Mouse (Mus musculus): ENCODE results near the gene Col5a1. TPM values are rescaled to one million over a fixed set of nuclear protein-coding genes. Genes with fewer than 3 reads are reported as not detected.

Gene Col5a1
- polyA plus RNA-seq, 1 experiment = 15.3 TPM

DNA sequence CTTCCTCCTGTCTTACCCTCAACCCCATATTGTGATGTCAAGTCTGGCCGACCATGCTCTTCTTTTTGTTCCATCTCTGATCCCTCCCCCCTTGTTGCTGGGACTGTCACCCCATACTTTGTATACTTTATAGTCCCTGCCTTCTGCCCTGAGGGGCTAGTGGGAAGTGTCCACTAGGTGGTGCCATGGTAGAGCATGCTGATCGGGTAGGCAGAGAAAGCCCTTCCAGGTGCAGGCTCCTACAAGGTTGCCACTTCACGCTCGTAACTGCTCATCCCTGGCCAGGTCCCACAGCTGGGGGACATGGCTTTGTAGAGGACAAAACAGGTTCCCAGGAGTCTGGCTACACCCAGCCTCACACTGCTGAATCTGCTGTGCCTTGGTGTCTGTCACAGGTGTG is 29.5 kb downstream of the Col5a1 start:
- Histone ChIP-seq H3K4me1 (ENCODE audit: control insufficient read depth, insufficient read depth, low read length) (peaks cover 23% of the 10 kb centered on the region), H3K27ac (ENCODE audit: insufficient read depth, low read length) (no peak overlapping the region), H3K27me3 (ENCODE audit: control insufficient read depth, insufficient read depth, low read length) (no peaks in the 10 kb centered on the region), H3K4me3 (replicated peaks; ENCODE audit: insufficient read depth, low read depth, low read length) (no peak overlapping the region)
- TF ChIP-seq CTCF (IDR thresholded peaks at IDR 0.05; ENCODE audit: borderline replicate concordance, insufficient read depth, low read depth, low read length) (peak; percentile 48; the same call in 1 of the 2 replicates), POLR2A (IDR thresholded peaks at IDR 0.05; ENCODE audit: borderline replicate concordance, insufficient read depth, low read length) (no peak)
- no peak for DNase-seq
- 88% methylated on average over 4 of the region's 4 CpGs for WGBS

DNA sequence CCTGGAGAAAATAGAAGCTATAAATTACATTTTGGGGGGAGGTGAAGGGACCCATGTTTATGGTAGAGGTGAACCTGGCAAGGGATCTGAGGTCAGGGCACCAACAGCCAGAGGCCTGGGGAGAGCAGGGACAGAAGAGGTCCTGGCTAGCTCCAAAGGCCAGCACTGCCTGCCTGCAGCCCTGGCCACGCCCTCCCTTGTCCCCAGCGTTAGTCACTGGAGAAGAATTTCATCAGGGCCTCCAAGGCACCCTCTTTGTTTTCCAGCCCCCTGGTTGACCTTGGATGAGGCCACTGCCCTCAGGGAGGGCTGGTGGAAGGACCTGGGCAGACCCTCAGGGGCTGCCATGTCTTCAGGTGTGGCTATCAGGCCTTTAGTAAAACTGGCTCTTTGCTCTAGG is 30.1 kb downstream of the Col5a1 start:
- Histone ChIP-seq H3K27ac (ENCODE audit: insufficient read depth, low read length) (no peak overlapping the region), H3K4me1 (ENCODE audit: control insufficient read depth, insufficient read depth, low read length) (peaks cover 23% of the 10 kb centered on the region), H3K27me3 (ENCODE audit: control insufficient read depth, insufficient read depth, low read length) (no peaks in the 10 kb centered on the region), H3K4me3 (replicated peaks; ENCODE audit: insufficient read depth, low read depth, low read length) (no peak overlapping the region)
- TF ChIP-seq POLR2A (IDR thresholded peaks at IDR 0.05; ENCODE audit: borderline replicate concordance, insufficient read depth, low read length) = no peak
- no peak for TF ChIP-seq CTCF (IDR thresholded peaks at IDR 0.05; ENCODE audit: borderline replicate concordance, insufficient read depth, low read depth, low read length)
- no peak for DNase-seq
- 76% methylated on average over 2 of the region's 2 CpGs for WGBS

DNA sequence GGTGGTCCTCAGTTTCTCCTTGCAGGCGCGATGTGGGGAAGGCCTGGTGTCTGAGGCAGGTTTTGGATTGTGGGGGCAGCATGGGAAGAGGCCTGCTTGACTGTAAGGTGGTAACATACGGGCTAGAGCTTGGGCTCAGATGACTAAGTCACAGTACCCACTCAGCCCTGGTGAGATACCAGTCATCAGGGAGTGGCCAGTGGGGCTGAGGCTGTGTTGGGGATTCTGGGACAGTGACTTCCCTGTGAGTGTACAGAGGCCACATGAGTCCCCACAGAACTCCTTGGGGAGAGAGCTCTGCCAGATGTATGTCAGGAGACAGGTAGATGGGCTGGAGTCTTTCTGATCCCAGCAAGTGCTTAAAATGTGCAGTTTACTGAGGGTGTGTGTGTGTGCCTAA is 31.0 kb downstream of the Col5a1 start:
- TF ChIP-seq POLR2A (IDR thresholded peaks at IDR 0.05; ENCODE audit: borderline replicate concordance, insufficient read depth, low read length) (no peak), CTCF (IDR thresholded peaks at IDR 0.05; ENCODE audit: borderline replicate concordance, insufficient read depth, low read depth, low read length) (no peak)
- peaks cover 23% of the 10 kb centered on the region for H3K4me1 ChIP-seq (ENCODE audit: control insufficient read depth, insufficient read depth, low read length)
- 98% methylated on average over 3 of the region's 3 CpGs for WGBS

DNA sequence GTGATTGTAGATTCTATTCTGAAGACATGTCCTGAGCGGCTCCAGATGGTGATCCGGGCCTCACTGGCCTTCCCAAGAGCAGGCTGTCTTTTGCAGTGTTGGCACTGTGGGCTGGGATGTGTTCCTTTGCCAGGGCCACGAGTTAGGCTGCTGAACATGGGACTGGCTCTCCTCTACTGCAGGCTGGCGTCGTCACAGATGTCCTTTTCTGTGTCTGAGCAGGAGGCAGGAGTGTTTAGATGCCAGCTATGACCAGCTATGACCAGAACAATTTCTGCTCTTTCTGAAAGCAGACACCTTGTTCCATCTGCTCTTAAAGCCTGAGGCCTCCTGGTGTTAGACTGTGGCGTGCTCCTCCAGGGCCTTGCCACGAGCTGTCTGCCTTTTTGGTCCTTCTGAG is 31.9 kb downstream of the Col5a1 start:
- 14% methylated on average over 7 of the region's 7 CpGs for WGBS
- Histone ChIP-seq H3K27me3 (ENCODE audit: control insufficient read depth, insufficient read depth, low read length) (no peaks in the 10 kb centered on the region), H3K4me3 (replicated peaks; ENCODE audit: insufficient read depth, low read depth, low read length) (no peak overlapping the region)

More for the DNA sequence above, 31.0 kb downstream of the Col5a1 start:
- no peak overlapping the region for H3K27ac ChIP-seq (ENCODE audit: insufficient read depth, low read length)
- no peak overlapping the region for H3K4me3 ChIP-seq (replicated peaks; ENCODE audit: insufficient read depth, low read depth, low read length)
- no peak for DNase-seq
- H3K27me3 ChIP-seq (ENCODE audit: control insufficient read depth, insufficient read depth, low read length) = no peaks in the 10 kb centered on the region

GRCm38 (mm10) chr2:27919309-27919850 is 33.2 kb downstream of the Col5a1 start:
- no peak for DNase-seq
- no peak for TF ChIP-seq POLR2A (IDR thresholded peaks at IDR 0.05; ENCODE audit: borderline replicate concordance, insufficient read depth, low read length)
- TF ChIP-seq CTCF (IDR thresholded peaks at IDR 0.05; ENCODE audit: borderline replicate concordance, insufficient read depth, low read depth, low read length) = no peak
- WGBS = 62% methylated on average over 6 of the region's 6 CpGs

More for the DNA sequence above, 31.9 kb downstream of the Col5a1 start:
- Histone ChIP-seq H3K27ac (ENCODE audit: insufficient read depth, low read length) (peak overlapping the region; percentile 10; the same call in 1 of the 2 replicates), H3K4me1 (ENCODE audit: control insufficient read depth, insufficient read depth, low read length) (peaks cover 23% of the 10 kb centered on the region)
- peak; percentile 66 to 79 for DNase-seq
- TF ChIP-seq POLR2A (IDR thresholded peaks at IDR 0.05; ENCODE audit: borderline replicate concordance, insufficient read depth, low read length) (no peak), CTCF (IDR thresholded peaks at IDR 0.05; ENCODE audit: borderline replicate concordance, insufficient read depth, low read depth, low read length) (no peak)

DNA sequence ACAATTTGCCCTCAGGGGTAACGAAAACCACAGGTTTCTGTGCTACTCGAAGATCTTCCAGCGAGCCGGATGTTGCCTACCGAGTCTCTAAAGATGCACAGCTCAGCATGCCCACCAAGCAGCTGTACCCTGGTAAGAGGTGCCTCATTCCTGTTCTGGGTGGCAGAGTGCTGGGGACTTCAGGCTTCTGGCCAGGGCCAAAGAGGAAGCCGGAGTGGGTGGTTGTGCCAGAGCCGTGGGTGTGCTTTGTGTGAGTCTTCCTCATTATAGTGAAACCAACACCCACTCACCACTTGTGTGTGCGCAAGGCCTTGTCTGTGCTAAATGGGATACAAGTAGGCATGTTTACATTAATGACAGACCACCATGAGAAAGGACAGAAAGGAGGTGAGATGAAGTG is 35.8 kb downstream of the Col5a1 start:
- no peaks in the 10 kb centered on the region for H3K27me3 ChIP-seq (ENCODE audit: control insufficient read depth, insufficient read depth, low read length)
- 85% methylated on average over 8 of the region's 8 CpGs for WGBS
- no peak for TF ChIP-seq POLR2A (IDR thresholded peaks at IDR 0.05; ENCODE audit: borderline replicate concordance, insufficient read depth, low read length)
- no peak for TF ChIP-seq CTCF (IDR thresholded peaks at IDR 0.05; ENCODE audit: borderline replicate concordance, insufficient read depth, low read depth, low read length)
- no peak overlapping the region for H3K4me3 ChIP-seq (replicated peaks; ENCODE audit: insufficient read depth, low read depth, low read length)
- H3K27ac ChIP-seq (ENCODE audit: insufficient read depth, low read length) = no peak overlapping the region
- DNase-seq = no peak
- peaks cover 23% of the 10 kb centered on the region for H3K4me1 ChIP-seq (ENCODE audit: control insufficient read depth, insufficient read depth, low read length)

More at GRCm38 (mm10) chr2:27919309-27919850, 33.2 kb downstream of the Col5a1 start:
- no peak overlapping the region for H3K27ac ChIP-seq (ENCODE audit: insufficient read depth, low read length)
- H3K4me1 ChIP-seq (ENCODE audit: control insufficient read depth, insufficient read depth, low read length) = peaks cover 23% of the 10 kb centered on the region
- no peak overlapping the region for H3K4me3 ChIP-seq (replicated peaks; ENCODE audit: insufficient read depth, low read depth, low read length)
- H3K27me3 ChIP-seq (ENCODE audit: control insufficient read depth, insufficient read depth, low read length) = no peaks in the 10 kb centered on the region

- Histone ChIP-seq H3K27me3 (ENCODE audit: control insufficient read depth, insufficient read depth, low read length) (no peaks in the 10 kb centered on the region), H3K4me1 (ENCODE audit: control insufficient read depth, insufficient read depth, low read length) (peaks cover 10% of the 10 kb centered on the region), H3K27ac (ENCODE audit: insufficient read depth, low read length) (no peak overlapping the region), H3K4me3 (replicated peaks; ENCODE audit: insufficient read depth, low read depth, low read length) (no peak overlapping the region)
- TF ChIP-seq CTCF (IDR thresholded peaks at IDR 0.05; ENCODE audit: borderline replicate concordance, insufficient read depth, low read depth, low read length) = no peak
- TF ChIP-seq POLR2A (IDR thresholded peaks at IDR 0.05; ENCODE audit: borderline replicate concordance, insufficient read depth, low read length) = no peak
- DNase-seq = no peak
- 91% methylated on average over 6 of the region's 6 CpGs for WGBS
These were observed 37.5 kb downstream of the Col5a1 start for GRCm38 (mm10) chr2:27923718-27924117.

- Histone ChIP-seq H3K4me3 (replicated peaks; ENCODE audit: insufficient read depth, low read depth, low read length) (no peak overlapping the region), H3K27me3 (ENCODE audit: control insufficient read depth, insufficient read depth, low read length) (no peaks in the 10 kb centered on the region), H3K27ac (ENCODE audit: insufficient read depth, low read length) (no peak overlapping the region), H3K4me1 (ENCODE audit: control insufficient read depth, insufficient read depth, low read length) (peaks cover 4% of the 10 kb centered on the region; the same call in 1 of the 2 replicates)
- WGBS = 86% methylated on average over 3 of the region's 3 CpGs
- no peak for DNase-seq
- TF ChIP-seq CTCF (IDR thresholded peaks at IDR 0.05; ENCODE audit: borderline replicate concordance, insufficient read depth, low read depth, low read length) (no peak), POLR2A (IDR thresholded peaks at IDR 0.05; ENCODE audit: borderline replicate concordance, insufficient read depth, low read length) (no peak)
These were observed 38.2 kb downstream of the Col5a1 start for GRCm38 (mm10) chr2:27924463-27924862.

All from cerebellum, adult 2 months (tissue).